Mouse (Mus musculus) large intestine, adult 2 months (tissue): ENCODE measurements around the gene Fam171a1. TPM values are rescaled to one million over a fixed set of nuclear protein-coding genes. Genes with fewer than 3 reads are reported as not detected.
"Not testable (repeated sequence)": the region's sequence is repeated elsewhere in the genome, so short reads cannot be mapped to it uniquely, and the experiment has no call there.

Source experiments
- DNase-seq: peaks from one replicate; pipeline ENCODE4 v3.0.0-alpha.2; 2012; ENCODE audit warnings: low read depth, low spot score
- WGBS: fragments of 180-500 bp; shearing (Covaris S2); methylation state at CpG from one replicate; pipeline ENCODE4 v1.1.7; 2018; 5-methylcytosine and 5-hydroxymethylcytosine counted together
- polyA plus RNA-seq: library from polyadenylated mRNA; depleted of rRNA; stranded (reverse); fragments of >200 nt; gene quantifications from 2 replicates; pipeline ENCODE4 v1.2.3, GENCODE M21; 2012; rRNA removed

The Fam171a1 gene
- 7.1 and 8.1 TPM in 2 replicates for polyA plus RNA-seq

DNA sequence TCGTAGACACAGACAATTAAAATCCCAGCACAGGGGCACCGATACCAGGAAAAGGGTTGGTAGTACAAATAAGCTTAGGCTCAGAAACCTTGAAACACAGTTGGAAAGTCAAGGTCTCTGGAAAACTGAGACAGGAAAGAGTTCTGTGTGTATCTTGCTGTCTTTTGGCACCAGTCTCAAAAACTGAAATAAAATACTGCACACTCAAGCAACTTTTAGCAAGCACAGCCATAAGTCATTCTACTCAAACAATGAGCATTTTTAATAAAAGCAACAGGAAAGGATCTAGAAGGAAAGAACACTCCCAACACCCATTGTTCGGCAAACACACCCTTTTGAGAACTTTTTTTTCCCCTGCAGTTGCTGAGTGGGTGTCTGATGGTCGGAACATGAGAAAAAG is at the start of gene Fam171a1:
Fam171a1 (plus strand) TSS at position 359 of the 400 bp plus-strand sequence.
- 60% methylated on average over 4 of the region's 4 CpGs for WGBS
- DNase-seq, result no peak

DNA sequence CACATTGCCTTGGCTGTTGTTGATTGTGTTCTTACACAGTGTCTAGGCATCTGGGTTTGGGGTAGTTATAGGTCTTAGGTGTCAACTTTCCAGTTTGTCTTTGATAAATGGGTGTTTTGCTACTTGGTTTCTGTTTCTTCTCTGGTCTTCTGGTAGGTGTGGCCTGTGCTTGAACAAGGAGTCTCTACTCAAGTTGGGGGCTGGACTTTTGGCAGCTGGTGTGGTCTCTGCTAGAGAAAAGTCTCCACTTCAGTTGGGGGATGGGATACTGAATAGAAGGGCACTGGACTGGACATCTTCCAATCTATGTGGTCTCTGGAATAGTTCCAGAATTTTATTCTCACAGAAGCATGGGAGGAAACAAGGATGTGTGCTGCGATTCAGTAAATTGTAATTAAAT is 44.9 kb upstream of the Fam171a1 start:
- WGBS, result 78% methylated on average over 1 of the region's 1 CpGs
- DNase-seq, result no peak

DNA sequence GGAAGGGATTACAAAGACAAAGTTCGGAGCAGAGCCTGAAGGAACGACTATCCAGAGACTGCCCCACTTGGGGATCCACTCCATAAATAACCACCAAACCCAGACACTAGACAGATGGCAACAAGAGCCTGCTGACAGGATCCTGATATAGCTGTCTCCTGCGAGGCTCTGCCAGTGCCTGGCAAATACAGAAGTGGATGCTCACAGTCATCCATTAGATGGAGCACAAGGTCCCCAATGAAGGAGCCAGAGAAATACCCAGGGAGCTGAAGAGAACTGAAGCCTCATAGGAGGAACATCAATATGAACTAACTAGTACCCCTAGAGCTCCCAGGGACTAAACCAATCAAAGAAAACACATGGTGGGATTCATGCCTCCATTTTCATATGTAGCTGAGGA is 25.7 kb upstream of the Fam171a1 start:
- WGBS, result 76% methylated on average over 3 of the region's 3 CpGs
- DNase-seq, result not testable (repeated sequence)

DNA sequence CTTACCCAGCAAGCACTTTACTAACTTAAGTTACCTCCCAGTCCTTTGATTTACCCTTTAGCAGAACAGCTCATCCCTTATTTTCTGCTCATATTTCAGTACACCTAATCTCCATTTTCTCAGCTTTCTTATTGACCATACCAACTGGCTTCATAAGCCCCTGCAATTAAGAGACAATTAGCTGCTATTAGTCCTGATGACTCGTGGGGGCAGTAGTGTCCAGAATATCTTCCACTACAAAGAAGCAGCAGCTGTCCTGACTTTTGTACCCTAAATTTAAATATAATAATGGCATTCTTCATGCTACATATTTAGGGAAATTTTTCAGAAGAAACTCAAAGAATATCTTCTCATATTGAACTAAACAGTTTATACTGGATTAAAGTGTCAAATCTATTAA is 24.8 kb upstream of the Fam171a1 start:
- DNase-seq, result no peak
- WGBS, result 14% methylated on average over 1 of the region's 1 CpGs

DNA sequence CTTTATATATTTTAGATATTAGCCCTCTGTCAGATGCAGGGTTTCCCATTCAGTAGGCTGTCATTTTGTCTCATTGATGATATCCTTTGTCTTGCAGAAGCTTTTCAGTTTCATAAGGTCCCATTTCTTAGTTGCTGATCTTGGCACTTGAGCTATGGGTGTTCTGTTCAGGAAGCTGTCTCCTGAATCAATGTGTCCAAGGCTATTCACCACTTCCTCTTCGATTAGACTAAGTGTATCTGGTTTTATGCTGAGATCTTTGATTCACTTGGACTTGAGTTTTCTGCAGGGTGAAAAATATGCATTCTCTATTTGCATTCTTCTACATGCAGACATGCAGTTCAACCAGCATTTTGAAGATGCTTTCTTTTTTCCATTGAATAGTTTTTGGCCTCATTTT is 17.9 kb upstream of the Fam171a1 start:
- no peak for DNase-seq
- 56% methylated on average over 1 of the region's 1 CpGs for WGBS

DNA sequence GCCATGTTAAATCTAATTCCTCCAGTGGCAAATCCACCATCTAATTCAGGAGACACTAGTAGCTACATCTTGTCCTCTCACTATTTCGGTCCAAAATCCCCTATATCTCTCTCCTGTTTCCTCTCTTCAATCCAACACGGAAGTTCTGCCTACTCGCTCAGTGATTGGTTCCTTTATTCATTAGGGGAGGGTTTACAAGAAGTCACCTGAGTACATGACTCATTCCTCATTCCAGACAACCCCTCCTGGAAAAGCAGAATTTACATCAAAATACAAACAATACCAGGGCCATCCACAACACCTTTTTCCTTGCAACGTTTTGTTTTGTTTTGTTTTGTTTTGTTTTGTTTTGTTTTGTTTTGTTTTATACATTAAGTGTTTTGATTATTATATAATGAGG is 14.1 kb upstream of the Fam171a1 start:
- 75% methylated on average over 4 of the region's 4 CpGs for WGBS
- DNase-seq, result no peak

DNA sequence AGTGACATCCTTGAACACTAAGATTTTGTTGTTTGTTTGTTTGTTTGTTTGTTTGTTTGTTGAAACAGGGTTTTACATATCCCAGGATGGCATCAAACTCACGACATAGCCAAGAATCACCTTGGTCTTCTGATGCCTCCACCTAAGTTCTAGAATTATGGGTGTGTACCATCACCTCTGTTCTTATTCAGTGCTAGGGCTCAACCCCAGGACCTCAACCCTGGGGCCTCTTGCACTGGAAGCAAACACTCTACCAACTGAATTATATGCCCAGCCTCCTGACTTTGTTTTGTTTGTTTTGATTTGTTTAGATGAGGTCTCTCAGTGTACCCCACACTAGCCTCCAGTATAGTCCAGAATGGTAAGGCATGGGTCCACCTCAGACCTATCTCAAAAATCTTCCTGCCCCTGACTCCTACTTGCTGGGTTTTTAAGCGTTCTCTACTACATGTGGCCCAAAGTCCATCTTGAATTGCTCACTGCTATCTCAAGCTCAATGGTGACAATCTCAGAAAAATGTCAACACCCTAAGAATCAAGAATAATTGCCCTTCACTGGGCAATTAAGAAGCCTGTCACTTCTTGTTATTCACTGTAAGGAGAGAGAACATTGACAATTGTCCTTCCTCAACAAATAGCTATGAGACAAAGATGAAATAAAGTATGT is 12.6 kb upstream of the Fam171a1 start:
- WGBS, result 70% methylated on average over 2 of the region's 2 CpGs
- no peak for DNase-seq

DNA sequence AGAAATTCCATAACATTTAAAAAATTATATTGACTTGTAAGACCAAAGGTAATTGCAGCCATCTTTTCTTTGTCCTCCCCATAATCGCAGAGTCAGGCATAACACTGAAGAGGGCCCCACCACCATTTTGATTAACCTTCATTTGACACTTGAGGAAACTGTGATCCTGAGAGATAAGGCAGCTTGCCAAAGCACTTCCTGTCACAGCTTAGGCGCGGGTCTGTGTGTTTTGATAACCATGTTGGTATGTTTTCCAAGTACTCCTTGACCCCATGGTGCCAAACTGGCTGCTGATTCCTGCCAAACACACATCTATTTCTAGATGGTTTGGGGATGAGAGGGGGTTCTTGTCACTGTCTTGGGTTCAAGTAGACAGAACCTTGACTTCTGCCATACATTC is 11.7 kb upstream of the Fam171a1 start:
- WGBS, result 62% methylated on average over 3 of the region's 3 CpGs
- DNase-seq, result no peak

DNA sequence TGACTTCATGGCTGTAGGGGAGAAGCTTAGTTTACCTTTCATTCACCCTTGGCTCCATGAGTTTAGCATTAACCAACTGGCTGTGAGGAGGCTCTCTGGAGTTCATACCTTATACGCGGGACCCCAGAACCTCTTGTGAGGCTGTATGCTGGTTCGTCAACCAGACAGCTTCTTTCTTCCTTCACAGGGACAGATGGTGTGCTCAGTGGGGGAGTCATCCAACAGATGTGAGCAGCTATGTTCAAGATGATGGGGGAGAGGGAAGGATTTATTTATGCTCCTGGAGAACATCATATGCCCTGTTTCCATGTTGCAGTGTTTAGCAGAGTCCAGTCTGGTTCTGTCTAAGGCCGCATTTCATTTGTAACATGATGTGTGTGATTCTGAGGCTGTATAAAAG is 6.6 kb upstream of the Fam171a1 start:
- 64% methylated on average over 4 of the region's 4 CpGs for WGBS

DNA sequence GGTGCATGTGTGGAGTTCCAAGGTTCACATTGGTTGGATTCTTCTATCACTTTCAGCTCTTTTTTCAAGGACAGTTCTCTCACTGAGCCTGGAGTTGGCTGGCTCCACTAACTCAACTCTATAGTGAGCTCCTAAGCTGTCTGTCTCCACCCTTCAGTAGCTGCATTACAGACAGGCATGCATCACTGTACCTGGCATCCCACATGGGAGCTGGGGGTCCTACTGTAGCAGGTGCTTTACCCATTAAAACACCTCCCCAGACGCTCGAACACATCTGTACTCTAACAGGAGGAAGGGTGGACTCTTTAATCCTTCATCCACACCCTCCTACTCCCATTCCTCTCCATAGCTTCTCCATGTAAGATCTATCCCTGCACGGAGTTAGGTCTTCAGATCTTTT is 5.6 kb upstream of the Fam171a1 start:
- WGBS, result 85% methylated on average over 3 of the region's 3 CpGs
- no peak for DNase-seq

More for the DNA sequence above, 6.6 kb upstream of the Fam171a1 start:
- no peak for DNase-seq

DNA sequence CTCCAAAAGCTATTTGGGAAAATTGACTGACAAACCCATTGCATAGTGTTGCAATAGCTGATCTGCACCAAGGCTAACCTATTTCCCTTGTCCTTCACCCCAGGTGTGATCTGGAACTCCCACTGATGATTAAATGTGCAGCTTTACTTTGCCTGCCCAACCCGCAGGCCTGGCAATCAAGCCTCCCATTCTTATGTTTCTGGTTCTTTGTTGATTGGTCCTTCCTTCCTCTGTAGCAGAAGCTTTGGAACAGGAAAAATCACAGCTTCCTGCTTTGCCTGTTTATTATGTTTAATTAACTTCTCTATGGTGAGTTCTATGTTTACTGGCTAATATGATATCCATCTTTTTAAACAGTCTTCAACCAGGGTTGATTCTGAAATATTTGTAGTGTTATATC is 5.2 kb upstream of the Fam171a1 start:
- WGBS, result 41% methylated on average over 1 of the region's 1 CpGs
- DNase-seq, result no peak

DNA sequence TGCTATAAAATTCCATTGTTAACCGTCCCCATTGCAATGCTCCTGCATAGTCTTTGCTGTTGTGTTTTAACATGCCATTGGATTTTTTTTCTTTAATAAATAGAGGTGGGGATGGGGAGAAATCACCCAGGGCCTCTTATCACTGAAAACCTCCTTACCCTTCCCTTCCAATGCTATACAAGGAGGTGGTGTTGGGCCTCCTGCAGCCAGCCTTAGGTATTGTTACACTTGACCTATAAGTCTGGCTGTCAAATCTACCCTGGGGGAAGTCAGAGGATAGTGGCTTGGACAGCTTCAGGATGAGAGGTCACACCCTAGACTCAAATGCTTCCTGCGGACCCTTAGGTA is 3.8 kb downstream of the Fam171a1 start:
- WGBS, result 44% methylated on average over 2 of the region's 2 CpGs
- DNase-seq, result no peak

DNA sequence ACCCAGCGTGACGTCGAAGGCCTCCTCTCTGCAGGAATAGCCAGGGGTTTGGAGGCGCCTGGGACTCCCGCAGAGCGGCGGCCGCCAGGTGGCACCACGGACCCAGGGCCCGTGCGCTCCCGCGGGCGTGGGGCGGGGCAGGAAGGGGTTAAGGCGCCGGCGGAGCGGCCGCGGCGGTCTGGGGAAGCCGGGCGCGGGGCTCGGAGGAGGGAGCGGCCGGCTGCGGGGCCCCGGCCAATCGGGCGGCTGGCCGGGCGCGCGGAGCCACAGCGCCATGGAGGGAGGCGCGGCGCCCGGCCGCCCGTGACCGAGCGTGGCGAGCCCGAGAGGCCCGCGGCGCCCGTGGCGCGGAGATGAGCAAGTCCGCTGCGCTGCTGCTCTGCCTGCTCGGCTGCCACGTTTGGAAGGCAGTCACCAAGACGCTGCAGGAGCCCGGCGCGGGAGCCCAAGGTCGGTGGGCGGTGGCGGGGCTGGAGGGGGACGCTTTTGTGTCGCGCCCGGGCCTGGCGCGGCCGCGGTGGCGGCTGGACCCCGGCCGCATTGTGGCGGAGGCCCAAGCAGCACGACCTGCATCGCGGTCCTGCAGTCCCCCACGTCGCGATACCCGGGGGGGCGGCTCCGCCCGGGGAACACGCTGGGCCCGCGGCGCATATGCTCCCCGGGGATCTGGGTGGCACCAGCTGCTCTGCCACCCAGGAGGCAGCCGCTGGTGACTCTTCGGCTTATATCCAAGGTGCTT is 4.3 kb downstream of the Fam171a1 start:
- peak; percentile 44 for DNase-seq

DNA sequence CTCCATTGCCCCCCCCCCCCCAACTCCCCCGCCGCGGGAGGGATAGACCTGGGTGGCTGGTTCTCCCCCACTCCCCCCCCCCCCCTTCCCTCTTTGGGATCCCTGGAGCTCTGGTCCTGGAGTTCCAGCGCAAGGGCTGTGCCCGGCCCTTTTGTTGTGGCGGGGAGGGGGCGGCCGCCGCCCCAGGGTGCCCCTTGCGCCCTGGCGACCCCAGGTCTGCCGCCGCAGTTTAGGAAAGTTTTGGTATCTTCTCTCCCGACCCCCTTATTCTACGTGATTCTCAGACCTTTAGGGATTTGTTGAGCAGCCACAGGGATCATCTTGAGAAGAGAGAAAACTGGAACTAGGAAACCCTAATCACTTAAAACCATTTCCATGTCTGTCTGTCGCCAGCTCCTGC is 4.9 kb downstream of the Fam171a1 start:
- no peak for DNase-seq
- WGBS, result under 1% methylated on average over 13 of the region's 16 CpGs

More for the DNA sequence above, 4.3 kb downstream of the Fam171a1 start:
- 1% methylated on average over 91 of the region's 93 CpGs for WGBS

DNA sequence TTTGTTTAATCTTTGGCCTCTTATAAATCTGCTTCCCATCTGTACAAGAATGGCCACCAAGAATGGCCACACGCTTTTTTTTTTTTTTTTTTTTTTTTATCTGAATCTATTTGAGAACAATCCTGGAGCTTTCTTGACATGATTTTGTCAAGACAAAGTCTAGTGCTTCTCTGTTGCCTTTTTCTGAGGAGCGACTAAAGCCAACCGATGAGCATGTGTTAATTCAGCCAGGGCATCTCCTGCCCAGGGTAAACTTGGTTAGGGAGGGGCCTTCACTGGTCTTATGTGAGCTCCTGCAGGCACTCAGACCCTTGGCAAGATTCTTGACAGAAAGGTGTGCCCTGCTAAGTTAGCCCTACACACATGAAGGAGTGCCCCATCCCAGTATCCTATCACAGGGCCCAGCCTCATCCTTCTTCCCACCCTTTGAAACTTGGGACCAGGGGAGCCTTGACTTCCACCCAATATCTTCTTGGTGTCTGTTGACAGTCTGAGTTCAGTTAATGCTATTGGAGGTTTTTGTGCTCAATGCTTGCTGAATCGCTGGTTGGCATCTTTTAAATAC is 5.4 kb downstream of the Fam171a1 start:
- DNase-seq, result no peak
- 19% methylated on average over 4 of the region's 4 CpGs for WGBS

DNA sequence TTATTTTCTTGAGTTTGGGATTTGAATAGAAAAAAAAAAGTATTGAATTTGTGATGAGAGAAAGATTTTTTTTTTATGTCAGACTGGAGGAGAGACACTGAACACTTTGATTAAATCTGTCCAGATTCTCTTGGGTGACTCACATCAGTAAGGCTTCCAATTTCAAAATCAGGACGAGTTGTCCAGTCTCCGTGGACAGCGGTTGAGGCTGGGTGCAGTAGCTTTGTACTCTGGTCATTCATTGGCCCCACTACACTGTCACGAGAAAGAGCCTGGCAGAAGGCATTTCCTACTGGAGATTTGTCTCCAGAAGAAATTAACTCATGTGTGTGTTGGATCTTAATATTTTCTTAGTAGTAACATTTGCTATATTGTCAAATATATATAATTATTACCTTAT is 8.5 kb downstream of the Fam171a1 start:
- WGBS, result 65% methylated on average over 4 of the region's 4 CpGs
- no peak for DNase-seq

DNA sequence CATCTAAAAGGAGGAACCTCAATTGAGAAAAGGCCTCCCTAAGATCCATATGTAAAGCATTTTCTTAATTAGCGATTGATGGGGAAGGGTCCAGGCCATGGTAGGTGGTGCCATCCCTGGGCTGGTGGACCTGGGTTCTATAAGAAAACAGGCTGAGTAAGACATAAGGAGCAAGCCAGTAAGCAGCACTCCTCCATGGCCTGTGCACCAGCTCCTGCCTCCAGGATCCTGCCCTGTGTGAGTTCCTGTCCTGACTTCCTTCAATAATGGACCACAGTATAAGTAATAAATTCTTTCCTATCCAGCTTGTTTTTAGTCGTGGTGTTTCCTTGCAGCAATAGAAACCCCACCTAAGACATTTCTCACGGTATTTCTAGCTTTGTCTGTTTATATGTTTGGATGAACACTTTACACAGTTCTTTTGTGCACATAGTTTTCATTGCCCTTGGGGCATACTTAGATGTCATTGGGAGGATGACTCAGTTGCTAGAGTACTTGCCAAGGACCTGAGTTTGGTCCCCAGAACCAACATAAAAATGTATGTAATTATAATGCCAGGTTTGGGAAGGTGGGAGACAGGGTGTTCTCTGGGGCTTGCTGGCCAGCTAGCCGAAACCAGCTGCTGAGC is 13.3 kb downstream of the Fam171a1 start:
- WGBS, result 60% methylated on average over 4 of the region's 4 CpGs
- no peak for DNase-seq

DNA sequence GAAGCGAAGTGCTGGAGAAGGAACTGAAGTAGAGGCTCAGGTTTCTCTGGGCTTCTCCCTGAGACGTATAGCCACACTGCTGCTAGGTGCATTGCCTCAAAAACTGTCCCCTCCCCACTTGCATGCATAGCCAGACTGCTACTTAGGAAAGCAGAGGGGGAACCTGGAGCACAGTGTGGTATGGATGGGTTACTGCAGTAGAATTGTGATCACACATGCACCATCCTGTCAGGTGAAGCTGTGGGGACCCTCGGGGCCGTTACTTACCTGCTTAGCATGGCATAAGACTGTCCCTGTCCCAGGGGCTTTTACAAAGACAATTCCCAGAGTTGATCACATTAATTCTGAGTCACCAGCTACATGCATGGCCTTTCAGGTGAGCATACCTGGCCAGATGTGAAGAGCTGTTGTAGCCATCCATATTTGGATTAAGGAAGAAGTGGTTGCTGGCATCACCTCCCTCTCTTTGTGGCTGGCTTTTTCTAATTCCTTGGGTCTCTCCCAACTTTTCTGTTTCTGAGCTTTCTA is 14.4 kb downstream of the Fam171a1 start:
- WGBS, result 61% methylated on average over 4 of the region's 4 CpGs

DNA sequence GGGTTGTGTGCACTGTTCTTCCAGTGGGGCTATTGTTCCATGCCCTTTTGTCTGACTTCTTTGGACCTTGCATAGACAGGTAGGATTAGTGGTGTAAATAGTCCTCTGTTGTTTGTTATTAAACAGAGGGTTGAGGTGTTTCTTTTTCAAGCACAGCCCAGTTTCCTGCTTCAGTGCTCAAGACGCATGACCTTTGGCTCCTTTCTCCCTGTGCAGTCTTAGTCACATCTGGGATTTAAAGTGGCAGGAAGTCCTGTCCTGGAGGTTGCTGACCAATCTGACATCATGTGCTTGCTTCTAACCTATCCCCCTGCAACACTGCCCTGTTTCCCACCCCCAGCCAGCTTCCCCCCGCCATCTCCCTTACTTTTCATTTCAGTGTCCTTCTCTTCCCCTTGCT is 14.9 kb downstream of the Fam171a1 start:
- WGBS, result 47% methylated on average over 2 of the region's 2 CpGs
- no peak for DNase-seq

More for the DNA sequence above, 14.4 kb downstream of the Fam171a1 start:
- DNase-seq, result no peak

DNA sequence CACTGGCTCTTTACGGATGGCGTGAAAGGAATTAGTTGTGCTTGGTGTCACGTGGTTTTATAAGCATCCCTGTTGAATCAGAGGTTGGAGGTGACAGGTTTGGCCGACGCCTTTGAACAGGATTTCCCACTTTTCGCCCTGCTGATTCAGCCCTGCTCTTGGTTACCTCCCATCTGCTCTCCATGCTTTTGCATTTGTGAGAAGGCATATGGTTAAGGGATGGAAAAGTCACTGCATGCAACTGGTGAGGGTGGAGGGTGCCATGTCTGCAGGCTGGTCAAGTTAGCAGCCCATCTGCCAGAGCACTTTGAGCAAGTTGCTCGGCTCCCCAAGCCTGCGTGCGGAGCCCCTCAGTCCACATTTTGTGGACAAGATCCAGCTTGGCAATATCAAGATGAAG is 18.4 kb downstream of the Fam171a1 start:
- DNase-seq, result no peak
- 71% methylated on average over 9 of the region's 9 CpGs for WGBS
